Mouse (Mus musculus) right cerebral cortex, adult 2 months (tissue): Measurements from ENCODE around the gene Ptpn13.

Experiments used
- DNase-seq, 2 experiments: peaks; one replicate each; pipeline ENCODE4 v3.0.0; 2021 to 2022; ENCODE audit warnings: low spot score in 2 of 2

Gene Ptpn13

GRCm38 (mm10) chr5:103647320-103647719 is 222.3 kb downstream of the Ptpn13 start:
- no peak for DNase-seq
